Mouse (Mus musculus) layer of hippocampus, postnatal 10 days (tissue): ENCODE results near the gene Srsf2. TPM values are rescaled to one million over a fixed set of nuclear protein-coding genes. Genes with fewer than 3 reads are reported as not detected.
"Not testable (repeated sequence)": the region's sequence is repeated elsewhere in the genome, so short reads cannot be mapped to it uniquely, and the experiment has no call there.

Source experiments
- DNase-seq, 2 experiments: peaks; one replicate each; pipeline ENCODE4 v3.0.0; 2021; ENCODE audit warnings: low spot score in 2 of 2
- long read RNA-seq: library from polyadenylated mRNA; stranded (forward); transcript quantifications from one replicate; pipeline ENCODE4 v2.0.0, GENCODE M21; 2023
- total RNA-seq, 2 experiments: library from RNA; stranded (reverse); gene quantifications; 2 replicates each; pipeline ENCODE4 v1.2.3; 2021

Gene Srsf2
- total RNA-seq, result 100 to 1,000 TPM; 217 to 239 TPM
- long read RNA-seq, transcript Srsf2-203 (2 exons, 1,814 nt), result minor isoform, 23 of 299 reads
- long read RNA-seq, transcript Srsf2-201 (3 exons, 1,899 nt), result major isoform, 184 of 299 reads
- long read RNA-seq, partial matches to known transcripts, result 28 of 299 reads
- long read RNA-seq, other reads (novel, unspliced or antisense), result 62 of 299 reads

GRCm38 (mm10) chr11:116852891-116853511 is at the start of gene Srsf2:
Gene Srsf2 (minus strand): TSS chr11:116853094.
- peak; percentile 97 to 98 for DNase-seq

- not testable (repeated sequence) for DNase-seq
These were observed 49.7 kb upstream of the Srsf2 start for GRCm38 (mm10) chr11:116902588-116902987.

- no peak for DNase-seq
These were observed 46.4 kb upstream of the Srsf2 start for GRCm38 (mm10) chr11:116899247-116899646.

GRCm38 (mm10) chr11:116895402-116895801 is 42.5 kb upstream of the Srsf2 start:
- no peak for DNase-seq

GRCm38 (mm10) chr11:116893532-116894442 is 40.9 kb upstream of the Srsf2 start:
- DNase-seq, result no peak

DNA sequence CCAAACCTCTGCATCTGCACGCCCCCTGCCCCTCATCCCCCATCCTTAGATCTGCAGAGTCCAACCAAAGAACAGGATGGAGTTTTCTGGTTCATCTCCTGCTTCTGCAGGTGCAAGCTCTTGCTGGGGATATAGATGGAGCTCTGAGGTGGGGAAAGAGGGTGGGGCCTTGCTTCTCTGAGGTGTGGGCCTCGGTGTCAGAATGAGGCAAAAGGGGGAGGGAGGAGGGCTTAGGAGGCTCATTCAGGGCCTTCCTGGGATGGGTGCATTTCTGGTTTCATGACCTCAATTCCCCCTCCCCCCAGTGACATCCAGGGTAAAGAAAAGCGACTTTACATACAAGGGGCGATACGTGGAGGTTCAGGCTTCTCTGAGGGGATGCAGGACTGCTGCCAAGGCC is 34.2 kb upstream of the Srsf2 start:
- no peak for DNase-seq

GRCm38 (mm10) chr11:116885275-116886151 is 32.6 kb upstream of the Srsf2 start:
- DNase-seq, result peak; percentile 85 to 88

DNA sequence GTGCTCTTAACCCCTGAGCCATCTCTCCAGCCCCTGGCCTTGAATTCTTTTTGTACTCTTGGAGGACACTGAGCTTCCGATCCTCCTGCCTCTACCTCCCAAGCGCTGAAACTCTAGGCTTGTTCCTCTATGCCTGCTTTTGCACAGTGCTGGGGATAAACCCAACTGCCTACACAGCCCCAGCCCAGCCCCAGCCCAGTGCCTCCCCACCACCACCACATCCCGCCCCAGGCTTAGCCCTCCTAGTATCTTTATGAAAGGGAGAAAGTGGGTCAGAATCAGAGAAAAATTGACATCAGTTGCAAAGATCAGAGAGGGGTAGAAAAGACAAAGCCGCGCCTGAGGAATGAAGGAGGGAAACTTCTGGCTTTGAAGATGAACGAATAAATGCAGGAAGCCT is 31.2 kb upstream of the Srsf2 start:
- no peak for DNase-seq

DNA sequence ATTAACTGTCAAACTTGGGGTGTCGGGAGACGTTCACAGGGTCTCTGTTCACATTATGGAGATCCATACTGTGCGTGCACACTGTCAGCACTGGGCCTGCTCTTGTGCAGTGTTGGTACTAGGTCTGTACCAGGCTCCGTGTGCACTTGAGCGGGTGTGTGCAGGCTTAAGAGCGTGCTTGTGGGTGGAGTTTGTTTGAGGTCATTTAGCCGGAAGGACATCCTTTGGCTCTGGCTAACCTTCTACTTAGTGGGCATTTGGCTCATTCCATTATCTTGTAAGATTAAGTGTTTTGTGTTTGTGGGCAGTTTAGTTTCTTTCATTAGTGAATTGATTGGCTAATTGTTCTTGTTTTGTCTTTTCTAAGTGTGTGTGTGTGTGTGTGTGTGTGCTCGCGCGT is 29.6 kb upstream of the Srsf2 start:
- no peak for DNase-seq

- DNase-seq, result no peak
These were observed 28.5 kb upstream of the Srsf2 start for GRCm38 (mm10) chr11:116881440-116881839.

DNA sequence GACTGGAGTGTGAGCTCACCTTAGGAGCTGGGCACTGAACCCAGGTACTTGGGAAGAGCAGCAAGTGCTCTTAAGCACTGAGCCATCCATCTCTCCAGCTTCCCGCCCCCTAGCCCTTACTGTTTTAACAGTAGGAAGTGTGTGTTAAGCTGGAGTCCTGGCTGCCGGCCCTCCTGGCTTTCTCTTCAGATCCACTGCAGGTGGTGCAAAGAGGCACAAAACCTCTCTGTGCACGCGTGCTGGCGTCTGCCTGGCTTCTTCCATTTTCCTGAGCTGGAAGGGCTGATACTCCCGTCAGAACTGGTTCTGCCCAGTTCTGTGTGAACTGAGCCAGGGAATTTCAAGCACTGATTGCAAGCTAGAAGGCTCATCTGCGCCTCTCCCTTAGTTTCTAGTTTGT is 27.9 kb upstream of the Srsf2 start:
- DNase-seq, result peak; percentile 31 to 45

- no peak for DNase-seq
These were observed 25.6 kb upstream of the Srsf2 start for GRCm38 (mm10) chr11:116878454-116878853.

GRCm38 (mm10) chr11:116873987-116874386 is 21.1 kb upstream of the Srsf2 start:
- DNase-seq, result peak; percentile 31 to 41

GRCm38 (mm10) chr11:116871538-116871937 is 18.6 kb upstream of the Srsf2 start:
- no peak for DNase-seq

- DNase-seq, result no peak
These were observed 16.7 kb upstream of the Srsf2 start for GRCm38 (mm10) chr11:116869641-116870040.

- no peak for DNase-seq
These were observed 16.3 kb upstream of the Srsf2 start for GRCm38 (mm10) chr11:116869223-116869622.

- DNase-seq, result no peak
These were observed 15.2 kb upstream of the Srsf2 start for GRCm38 (mm10) chr11:116868129-116868528.

GRCm38 (mm10) chr11:116865945-116866585 is 13.2 kb upstream of the Srsf2 start:
- no peak for DNase-seq

DNA sequence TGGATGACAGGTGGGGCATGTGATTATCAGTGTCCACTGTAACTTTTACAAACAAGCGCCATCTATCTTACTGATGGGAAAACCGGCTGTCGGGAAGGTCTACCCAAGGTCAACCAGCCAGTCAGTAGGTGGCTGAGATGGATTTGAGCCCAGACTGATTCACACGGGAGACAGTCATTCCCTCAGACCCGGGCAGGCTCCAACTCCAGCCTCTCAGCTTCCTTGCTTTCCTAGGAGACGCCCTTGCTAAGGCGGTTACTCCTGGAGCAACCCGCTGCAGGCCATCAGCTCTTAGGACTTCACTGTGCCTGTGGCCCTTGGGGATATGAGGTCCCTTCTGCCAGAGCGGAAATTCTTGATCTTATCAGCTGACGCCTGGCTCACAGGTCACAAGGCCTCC is 11.6 kb upstream of the Srsf2 start:
- DNase-seq, result no peak

DNA sequence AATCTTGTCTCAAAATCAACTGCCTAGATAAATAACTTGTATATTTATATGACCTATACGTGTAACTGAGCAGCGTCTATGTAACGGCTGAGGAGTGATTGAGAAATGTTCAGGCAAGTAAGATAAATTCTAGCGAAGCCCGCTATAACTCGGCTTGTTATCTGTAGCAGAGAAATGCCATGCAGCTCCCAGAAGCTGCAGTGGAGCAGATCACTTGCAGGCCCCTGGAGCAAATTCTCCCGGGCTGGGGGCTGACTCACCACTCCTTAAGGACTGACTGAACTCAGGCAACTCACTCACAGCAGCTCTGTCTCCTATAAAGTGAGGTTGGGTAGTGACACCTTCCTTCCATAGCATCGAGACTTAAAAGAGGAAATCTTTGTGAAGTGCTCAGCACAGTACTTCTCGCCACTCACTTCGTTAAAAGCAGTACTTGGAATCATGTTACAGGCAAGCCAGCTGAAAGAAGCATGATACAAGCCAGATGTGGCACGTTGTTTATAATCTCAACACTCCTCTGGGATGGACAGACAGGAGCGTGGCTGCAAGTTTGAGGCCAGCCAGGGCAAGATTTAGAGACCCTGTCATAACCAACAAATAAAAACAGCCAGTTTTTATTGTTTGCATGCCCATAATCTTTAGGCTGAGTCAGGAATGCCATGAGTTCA is 4.4 kb upstream of the Srsf2 start:
- DNase-seq, result no peak
